Mouse (Mus musculus): ENCODE data around the gene Tmub1. TPM values are rescaled to one million over a fixed set of nuclear protein-coding genes. Genes with fewer than 3 reads are reported as not detected.

Tmub1 gene
- polyA plus RNA-seq, 1 experiment: 60.0 TPM

DNA sequence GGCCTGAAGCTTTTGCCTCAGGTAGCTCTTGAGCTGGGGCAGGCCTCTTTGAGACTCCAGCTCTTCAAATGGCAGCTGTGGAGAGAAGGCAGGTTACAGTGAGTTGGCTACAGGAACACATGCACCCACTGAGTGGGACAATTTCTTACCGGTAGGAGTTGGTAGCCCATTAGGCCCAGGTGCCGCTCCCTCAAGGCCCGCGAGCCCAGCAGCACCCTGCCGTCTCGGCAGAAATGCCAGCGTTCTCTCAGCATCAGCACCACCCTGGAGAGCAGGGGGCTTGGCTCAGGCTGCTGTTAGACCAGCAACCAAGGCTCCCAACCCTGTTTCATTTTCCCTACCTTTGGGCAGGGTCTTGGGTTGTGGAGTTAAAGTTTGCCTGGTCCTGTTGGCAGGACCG, 6.5 kb downstream of the Tmub1 start:
- Histone ChIP-seq H3K27ac (ENCODE audit: insufficient read depth, low read depth, low read length) (no peak overlapping the region), H3K27me3 (replicated peaks; ENCODE audit: control insufficient read depth, insufficient read depth, low read length) (no peaks in the 10 kb centered on the region), H3K4me3 (ENCODE audit: insufficient read depth, low read depth, low read length) (no peak overlapping the region), H3K4me1 (ENCODE audit: control insufficient read depth, insufficient read depth, low read length) (peaks cover 10% of the 10 kb centered on the region), H3K36me3 (ENCODE audit: control insufficient read depth, insufficient read depth, low read length) (no peaks in the 10 kb centered on the region)
- no peak for DNase-seq
- WGBS: 90% methylated on average over 8 of the region's 8 CpGs
- TF ChIP-seq CTCF (conservative IDR thresholded peaks at IDR 0.05; ENCODE audit: insufficient read depth, insufficient read length, low read depth, low read length) (no peak), POLR2A (IDR thresholded peaks at IDR 0.05; ENCODE audit: low read depth, low read length) (no peak)

DNA sequence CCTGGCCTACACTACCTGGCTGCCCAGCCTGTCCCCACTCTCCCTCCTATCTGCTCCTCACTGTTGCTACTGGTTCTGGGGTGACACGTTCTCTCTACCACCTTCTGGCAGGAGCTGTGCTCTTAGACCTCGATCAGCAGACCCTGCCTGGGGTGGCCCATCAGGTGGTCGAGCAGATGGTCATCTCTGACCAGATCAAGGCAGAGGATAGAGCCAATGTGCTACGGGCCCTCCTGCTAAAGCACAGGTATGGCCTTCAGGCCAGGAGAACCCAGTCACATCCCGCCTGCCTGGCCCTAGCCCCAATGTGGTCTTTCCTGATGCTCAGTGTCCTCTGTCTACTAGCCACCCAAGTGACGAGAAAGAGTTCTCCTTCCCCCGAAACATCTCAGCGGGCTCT, 13.7 kb downstream of the Tmub1 start:
- Histone ChIP-seq H3K36me3 (ENCODE audit: control insufficient read depth, insufficient read depth, low read length) (peaks cover 2% of the 10 kb centered on the region), H3K4me1 (ENCODE audit: control insufficient read depth, insufficient read depth, low read length) (no peaks in the 10 kb centered on the region), H3K27me3 (replicated peaks; ENCODE audit: control insufficient read depth, insufficient read depth, low read length) (no peaks in the 10 kb centered on the region), H3K4me3 (ENCODE audit: insufficient read depth, low read depth, low read length) (no peak overlapping the region), H3K27ac (ENCODE audit: insufficient read depth, low read depth, low read length) (no peak overlapping the region)
- no peak for DNase-seq
- WGBS: 92% methylated on average over 8 of the region's 8 CpGs
- TF ChIP-seq CTCF (conservative IDR thresholded peaks at IDR 0.05; ENCODE audit: insufficient read depth, insufficient read length, low read depth, low read length): no peak
- no peak for TF ChIP-seq POLR2A (IDR thresholded peaks at IDR 0.05; ENCODE audit: low read depth, low read length)

DNA sequence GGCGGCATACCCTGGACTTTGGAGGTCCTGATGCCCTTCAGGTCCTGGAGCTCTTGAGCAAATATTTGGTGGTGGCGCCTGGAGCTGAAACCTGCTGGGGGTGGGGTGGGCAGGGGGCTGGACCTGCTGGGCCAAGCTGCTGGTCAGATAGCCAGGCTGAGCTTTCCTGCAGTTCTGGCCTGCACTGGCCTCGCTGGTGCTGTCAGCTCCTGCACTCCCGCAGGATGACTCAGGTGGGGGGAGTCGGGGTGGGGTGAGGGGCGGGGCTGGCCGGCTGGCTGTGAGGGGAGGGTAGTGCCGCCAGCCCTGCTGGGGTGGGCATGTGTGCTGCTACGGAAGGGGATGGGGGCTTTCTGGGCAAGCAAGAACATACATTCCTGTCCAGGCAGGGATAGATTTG, 19.1 kb downstream of the Tmub1 start:
- DNase-seq: no peak
- Histone ChIP-seq H3K36me3 (ENCODE audit: control insufficient read depth, insufficient read depth, low read length) (peaks cover 2% of the 10 kb centered on the region; the same call in 1 of the 2 replicates), H3K27ac (ENCODE audit: insufficient read depth, low read depth, low read length) (peak overlapping the region; percentile 64; the same call in 1 of the 2 replicates), H3K4me3 (ENCODE audit: insufficient read depth, low read depth, low read length) (peak overlapping the region; percentile 48), H3K27me3 (replicated peaks; ENCODE audit: control insufficient read depth, insufficient read depth, low read length) (no peaks in the 10 kb centered on the region), H3K4me1 (ENCODE audit: control insufficient read depth, insufficient read depth, low read length) (peaks cover 16% of the 10 kb centered on the region; the same call in 1 of the 2 replicates)
- no peak for TF ChIP-seq CTCF (conservative IDR thresholded peaks at IDR 0.05; ENCODE audit: insufficient read depth, insufficient read length, low read depth, low read length)
- TF ChIP-seq POLR2A (IDR thresholded peaks at IDR 0.05; ENCODE audit: low read depth, low read length): no peak
- WGBS: 25% methylated on average over 9 of the region's 9 CpGs

DNA sequence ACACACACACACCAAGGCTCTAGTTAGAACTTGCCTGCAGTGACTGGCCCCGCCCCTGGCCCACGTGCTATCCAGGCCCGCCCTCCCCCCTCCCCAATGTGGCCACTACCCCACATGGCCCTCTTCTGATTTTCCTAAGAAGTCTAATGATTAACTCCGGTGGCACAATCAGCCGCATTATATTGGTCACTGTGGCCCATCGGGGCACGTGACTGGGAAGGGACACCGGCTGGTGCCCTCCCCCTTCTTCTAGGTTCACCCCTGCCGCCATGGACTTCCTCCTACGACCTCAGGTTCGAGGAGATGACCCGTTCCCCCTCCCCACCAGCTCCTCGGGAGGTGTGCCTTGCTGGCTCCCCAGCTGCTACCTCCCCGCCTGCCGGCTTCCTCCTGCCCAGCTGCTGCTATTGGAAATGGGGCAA, 19.7 kb downstream of the Tmub1 start:
- TF ChIP-seq CTCF (conservative IDR thresholded peaks at IDR 0.05; ENCODE audit: insufficient read depth, insufficient read length, low read depth, low read length) (no peak), POLR2A (IDR thresholded peaks at IDR 0.05; ENCODE audit: low read depth, low read length) (no peak)
- 24% methylated on average over 15 of the region's 15 CpGs for WGBS
- H3K4me1 ChIP-seq (ENCODE audit: control insufficient read depth, insufficient read depth, low read length): peaks cover 16% of the 10 kb centered on the region; the same call in 1 of the 2 replicates
- peak overlapping the region; percentile 64 for H3K27ac ChIP-seq (ENCODE audit: insufficient read depth, low read depth, low read length)
- H3K27me3 ChIP-seq (replicated peaks; ENCODE audit: control insufficient read depth, insufficient read depth, low read length): no peaks in the 10 kb centered on the region
- H3K36me3 ChIP-seq (ENCODE audit: control insufficient read depth, insufficient read depth, low read length): peaks cover 2% of the 10 kb centered on the region; the same call in 1 of the 2 replicates
- peak overlapping the region; percentile 48 for H3K4me3 ChIP-seq (ENCODE audit: insufficient read depth, low read depth, low read length)
- peak; percentile 94 for DNase-seq

DNA sequence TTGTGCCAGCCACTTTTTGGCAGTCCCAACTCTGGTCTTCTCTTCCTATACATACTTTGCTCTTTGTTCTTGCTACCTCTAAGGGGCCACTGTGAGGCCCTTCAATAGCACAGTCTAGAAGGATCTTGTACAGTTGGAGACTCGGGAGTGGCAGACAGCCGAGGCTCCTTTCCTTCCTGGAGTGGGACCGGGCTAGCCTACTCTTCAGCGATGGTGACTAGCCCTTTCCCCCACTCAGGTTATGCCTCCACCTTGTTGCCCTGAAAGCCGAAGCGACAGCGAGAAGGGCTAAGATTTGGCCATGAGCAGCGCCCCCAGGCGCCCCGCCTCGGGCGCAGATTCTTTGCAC, 20.4 kb downstream of the Tmub1 start:
- H3K36me3 ChIP-seq (ENCODE audit: control insufficient read depth, insufficient read depth, low read length): peaks cover 2% of the 10 kb centered on the region; the same call in 1 of the 2 replicates
- no peak for DNase-seq
- H3K27me3 ChIP-seq (replicated peaks; ENCODE audit: control insufficient read depth, insufficient read depth, low read length): no peaks in the 10 kb centered on the region
- H3K27ac ChIP-seq (ENCODE audit: insufficient read depth, low read depth, low read length): no peak overlapping the region
- no peak overlapping the region for H3K4me3 ChIP-seq (ENCODE audit: insufficient read depth, low read depth, low read length)
- TF ChIP-seq POLR2A (IDR thresholded peaks at IDR 0.05; ENCODE audit: low read depth, low read length): no peak
- TF ChIP-seq CTCF (conservative IDR thresholded peaks at IDR 0.05; ENCODE audit: insufficient read depth, insufficient read length, low read depth, low read length): no peak
- peaks cover 16% of the 10 kb centered on the region; the same call in 1 of the 2 replicates for H3K4me1 ChIP-seq (ENCODE audit: control insufficient read depth, insufficient read depth, low read length)
- WGBS: 39% methylated on average over 12 of the region's 12 CpGs

DNA sequence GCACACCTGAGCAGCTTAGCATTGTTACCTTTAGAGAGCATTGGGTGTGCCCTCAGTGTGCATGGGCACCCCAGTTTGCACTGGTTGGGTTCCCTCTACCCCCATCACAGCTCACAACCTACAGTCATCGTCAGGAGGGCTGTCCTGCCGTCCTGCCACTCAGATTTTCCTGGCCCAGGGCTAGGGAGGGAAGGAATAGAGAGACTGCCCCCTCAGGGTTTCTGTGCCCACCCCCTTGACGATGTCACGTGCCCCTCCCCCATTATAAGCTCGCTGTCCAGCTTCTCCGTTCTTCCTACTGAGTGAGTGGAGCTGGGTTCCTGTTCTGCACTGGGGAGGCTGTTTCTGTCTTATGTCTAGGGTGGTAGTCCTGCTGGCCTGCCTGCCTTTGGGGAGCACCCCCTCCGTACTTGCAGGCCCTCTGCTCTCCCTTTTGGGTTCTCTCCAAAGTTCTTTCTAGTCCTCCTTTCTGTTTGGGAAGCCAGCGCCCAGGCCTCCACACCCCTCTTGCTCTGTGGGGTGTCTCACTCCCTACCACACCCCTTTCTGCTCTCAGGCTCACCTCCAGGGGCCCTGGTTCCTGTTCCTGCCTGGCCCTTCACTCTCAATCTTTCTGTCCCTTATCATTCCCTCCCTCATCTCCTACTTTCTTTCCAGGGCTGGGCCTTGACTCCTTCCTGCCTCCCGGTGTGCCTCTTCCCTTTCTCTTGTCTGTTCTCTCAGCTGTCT, 20.9 kb downstream of the Tmub1 start:
- Histone ChIP-seq H3K36me3 (ENCODE audit: control insufficient read depth, insufficient read depth, low read length) (peaks cover 2% of the 10 kb centered on the region; the same call in 1 of the 2 replicates), H3K27me3 (replicated peaks; ENCODE audit: control insufficient read depth, insufficient read depth, low read length) (no peaks in the 10 kb centered on the region), H3K27ac (ENCODE audit: insufficient read depth, low read depth, low read length) (no peak overlapping the region), H3K4me3 (ENCODE audit: insufficient read depth, low read depth, low read length) (no peak overlapping the region), H3K4me1 (ENCODE audit: control insufficient read depth, insufficient read depth, low read length) (peaks cover 16% of the 10 kb centered on the region; the same call in 1 of the 2 replicates)
- 32% methylated on average over 9 of the region's 9 CpGs for WGBS
- no peak for DNase-seq
- TF ChIP-seq POLR2A (IDR thresholded peaks at IDR 0.05; ENCODE audit: low read depth, low read length) (no peak), CTCF (conservative IDR thresholded peaks at IDR 0.05; ENCODE audit: insufficient read depth, insufficient read length, low read depth, low read length) (no peak)

DNA sequence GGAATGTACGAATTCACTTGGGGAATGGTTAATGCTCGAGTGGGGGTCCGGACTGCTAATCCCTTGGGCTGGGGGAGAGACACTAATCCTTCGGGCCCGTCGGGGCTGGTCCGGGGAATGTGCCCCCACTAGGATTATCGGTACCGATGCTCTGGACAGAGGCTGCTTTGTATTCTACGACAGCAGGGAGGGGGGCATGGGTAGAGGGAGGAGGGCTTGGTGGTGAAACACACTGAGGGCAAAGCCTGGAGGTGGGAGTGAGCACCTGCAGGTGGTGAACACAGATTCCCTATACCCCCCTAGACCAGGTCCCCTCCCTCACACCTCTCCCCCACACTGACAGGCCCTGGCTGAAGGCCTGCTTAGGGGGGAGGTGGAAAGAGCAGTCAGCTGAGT, 21.6 kb downstream of the Tmub1 start:
- H3K36me3 ChIP-seq (ENCODE audit: control insufficient read depth, insufficient read depth, low read length): peaks cover 2% of the 10 kb centered on the region; the same call in 1 of the 2 replicates
- 7% methylated on average over 10 of the region's 10 CpGs for WGBS
- no peaks in the 10 kb centered on the region for H3K27me3 ChIP-seq (replicated peaks; ENCODE audit: control insufficient read depth, insufficient read depth, low read length)
- H3K27ac ChIP-seq (ENCODE audit: insufficient read depth, low read depth, low read length): peak overlapping the region; percentile 3; the same call in 1 of the 2 replicates
- H3K4me1 ChIP-seq (ENCODE audit: control insufficient read depth, insufficient read depth, low read length): peaks cover 16% of the 10 kb centered on the region; the same call in 1 of the 2 replicates
- H3K4me3 ChIP-seq (ENCODE audit: insufficient read depth, low read depth, low read length): peak overlapping the region; percentile 70
- no peak for DNase-seq
- TF ChIP-seq CTCF (conservative IDR thresholded peaks at IDR 0.05; ENCODE audit: insufficient read depth, insufficient read length, low read depth, low read length) (no peak), POLR2A (IDR thresholded peaks at IDR 0.05; ENCODE audit: low read depth, low read length) (no peak)

Data from kidney, adult 2 months (tissue).